Mouse (Mus musculus) forebrain, embryonic 14.5 days (tissue): ENCODE measurements at regions not wholly inside any gene's neighbourhood (a gene's known extent, or its start where the extent isn't known, plus 50 kb on each side); places are given as distances from the start of the nearest gene placed in this dataset.

Experiments used
- ATAC-seq: fragments of 200-750 bp; cut with Nextera tagmentation; 2 replicates; pipeline ENCODE4 v1.8.0; 2017; ENCODE audit warnings: mild to moderate bottlenecking, moderate library complexity
- DNase-seq: peaks from one replicate; pipeline ENCODE4 v3.0.0-alpha.2; 2015; ENCODE audit warnings: low spot score
- H3K27ac ChIP-seq: fragments of 300-500 bp; sonication (generic); 2 replicates; pipeline ENCODE4 v1.5.1; 2014; ENCODE audit warnings: low read depth, mild to moderate bottlenecking, control low read depth, low read length, moderate library complexity
- H3K27me3 ChIP-seq: fragments of 300-500 bp; sonication (generic); replicated peaks from 2 replicates; pipeline ENCODE4 v1.6.1; 2014; ENCODE audit warnings: low read length, control low read depth, mixed read lengths; ENCODE audit not compliant: control insufficient read depth, insufficient read depth
- H3K36me3 ChIP-seq: fragments of 300-500 bp; sonication (generic); 2 replicates; pipeline ENCODE4 v1.6.1; 2014; ENCODE audit warnings: low read length, control low read depth; ENCODE audit not compliant: control insufficient read depth, insufficient read depth
- H3K4me1 ChIP-seq: fragments of 300-500 bp; sonication (generic); 2 replicates; pipeline ENCODE4 v1.6.1; 2014; ENCODE audit warnings: antibody characterized with exemption, low read length, control low read depth; ENCODE audit not compliant: control insufficient read depth, insufficient read depth
- H3K4me2 ChIP-seq: fragments of 300-500 bp; sonication (generic); 2 replicates; pipeline ENCODE4 v1.6.1; 2014; ENCODE audit warnings: mild to moderate bottlenecking, control low read depth, low read length
- H3K4me3 ChIP-seq: fragments of 300-500 bp; sonication (generic); 2 replicates; pipeline ENCODE4 v1.5.1; 2014; ENCODE audit warnings: low read depth, low read length, control low read depth
- H3K9ac ChIP-seq: fragments of 300-500 bp; sonication (generic); 2 replicates; pipeline ENCODE4 v1.6.1; 2014; ENCODE audit warnings: mild to moderate bottlenecking, low read length, control low read depth, moderate library complexity
- H3K9me3 ChIP-seq: fragments of 300-500 bp; sonication (generic); replicated peaks from 2 replicates; pipeline ENCODE4 v1.6.1; 2016; ENCODE audit warnings: low read length, control low read depth, mixed read lengths; ENCODE audit not compliant: control insufficient read depth
- WGBS: fragments of 180-500 bp; shearing (Covaris S2); extraction: QIAGEN DNeasy Blood & Tissue Kit; methylation state at CpG from one replicate; pipeline ENCODE4 v1.1.7; 2014; 5-methylcytosine and 5-hydroxymethylcytosine counted together

DNA sequence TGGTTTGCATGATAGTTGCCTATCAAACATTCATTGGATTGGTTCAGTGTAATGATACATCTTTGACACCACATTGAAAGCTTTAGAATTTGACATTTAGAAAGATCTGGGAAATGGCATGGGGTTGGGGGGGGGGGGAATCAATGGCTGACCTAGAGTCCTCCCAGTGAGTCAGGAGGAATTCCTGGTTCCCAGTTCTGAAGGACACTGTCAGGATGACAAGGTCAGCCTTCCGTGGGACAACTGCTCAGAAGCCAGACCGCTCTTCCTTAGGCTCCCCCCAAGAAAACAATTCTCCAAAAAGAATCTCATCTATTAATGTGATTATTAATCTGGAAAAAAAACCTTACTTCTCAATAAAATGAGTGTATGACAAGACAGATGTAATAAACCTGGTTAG lies 132.1 kb upstream of the Grik3 start:
- H3K9ac ChIP-seq = no peak overlapping the region
- no peak overlapping the region for H3K27ac ChIP-seq
- no peaks in the 10 kb centered on the region for H3K27me3 ChIP-seq
- no peak for DNase-seq
- H3K4me3 ChIP-seq = no peak overlapping the region
- H3K4me1 ChIP-seq = peaks cover 20% of the 10 kb centered on the region
- no peaks in the 10 kb centered on the region for H3K9me3 ChIP-seq
- no peak overlapping the region for H3K4me2 ChIP-seq
- ATAC-seq = no peak
- 87% methylated on average over 2 of the region's 2 CpGs for WGBS
- no peaks in the 10 kb centered on the region for H3K36me3 ChIP-seq

DNA sequence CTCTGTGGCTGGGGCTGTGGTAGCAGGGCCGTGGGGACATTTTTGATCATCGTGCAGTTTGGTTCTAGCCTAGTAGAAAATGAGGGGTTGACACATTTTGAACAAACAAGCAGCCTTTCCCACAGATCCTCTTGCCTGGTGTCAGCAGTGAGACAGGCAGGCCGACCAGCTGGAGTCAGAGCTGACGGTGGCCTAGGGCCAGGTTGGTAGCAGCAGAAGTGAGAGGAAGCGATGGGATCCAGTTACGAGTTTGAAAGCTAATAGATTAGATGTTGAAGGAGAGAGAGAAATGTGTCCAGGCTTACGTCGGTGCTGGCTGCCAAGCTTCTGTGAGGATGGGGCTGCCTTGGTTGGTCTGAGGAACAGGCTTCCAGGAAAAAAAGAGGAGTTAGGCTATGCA lies 134.1 kb upstream of the Grik3 start:
- Histone ChIP-seq H3K9ac (no peak overlapping the region), H3K36me3 (no peaks in the 10 kb centered on the region), H3K27ac (peak overlapping the region; percentile 55), H3K9me3 (no peaks in the 10 kb centered on the region), H3K4me2 (no peak overlapping the region), H3K4me3 (no peak overlapping the region), H3K4me1 (peaks cover 18% of the 10 kb centered on the region), H3K27me3 (no peaks in the 10 kb centered on the region)
- WGBS = 37% methylated on average over 8 of the region's 8 CpGs
- DNase-seq = peak; percentile 72
- peak; percentile 60; the same call in 1 of the 2 replicates for ATAC-seq

DNA sequence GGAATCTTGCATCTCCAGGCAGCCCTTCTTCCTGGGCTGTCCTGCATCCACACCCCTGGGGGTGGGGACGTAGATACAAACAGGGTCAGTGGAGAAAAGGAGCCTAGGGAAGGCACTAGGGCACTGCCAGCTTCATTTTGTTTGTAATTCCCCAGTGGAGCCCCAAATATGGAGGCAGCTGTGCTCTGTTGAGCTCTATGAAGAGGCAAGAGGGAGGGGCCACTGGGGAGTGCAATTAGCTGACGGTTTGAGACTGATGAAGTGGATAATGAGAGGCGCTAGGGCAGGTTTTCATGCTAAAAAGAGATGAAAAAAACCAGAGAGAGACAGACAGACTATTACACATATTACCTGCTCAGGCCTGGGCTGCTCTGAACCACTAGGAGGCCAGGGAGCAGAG lies 135.8 kb upstream of the Grik3 start:
- peak overlapping the region; percentile 49; the same call in 1 of the 2 replicates for H3K27ac ChIP-seq
- ATAC-seq = peak; percentile 81
- no peak overlapping the region for H3K4me3 ChIP-seq
- H3K4me2 ChIP-seq = no peak overlapping the region
- peaks cover 18% of the 10 kb centered on the region for H3K4me1 ChIP-seq
- no peak overlapping the region for H3K9ac ChIP-seq
- DNase-seq = peak; percentile 68
- no peaks in the 10 kb centered on the region for H3K36me3 ChIP-seq
- H3K9me3 ChIP-seq = no peaks in the 10 kb centered on the region
- no peaks in the 10 kb centered on the region for H3K27me3 ChIP-seq
- WGBS = 18% methylated on average over 3 of the region's 3 CpGs

DNA sequence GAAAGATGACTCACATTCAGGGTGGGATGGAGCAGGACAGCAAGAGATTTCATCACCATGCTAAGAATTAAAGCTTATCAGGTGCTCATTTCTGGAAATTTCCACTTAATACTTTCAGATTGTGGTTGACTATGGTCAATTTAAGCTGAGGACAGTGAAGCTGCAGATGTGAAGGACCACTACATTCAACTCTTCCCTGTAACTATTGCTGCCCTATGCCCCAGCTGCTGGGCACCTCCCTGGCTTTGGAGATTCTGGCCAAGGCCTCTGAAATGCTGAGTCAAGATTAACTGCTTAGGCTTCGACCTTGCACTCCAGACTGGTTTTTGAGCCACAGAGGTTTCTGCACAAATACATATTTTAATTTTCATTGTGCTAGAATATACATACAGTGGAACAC lies 140.4 kb upstream of the Grik3 start:
- H3K4me3 ChIP-seq = no peak overlapping the region
- H3K9me3 ChIP-seq = no peaks in the 10 kb centered on the region
- no peak for DNase-seq
- 78% methylated on average over 1 of the region's 1 CpGs for WGBS
- no peak overlapping the region for H3K9ac ChIP-seq
- H3K27ac ChIP-seq = no peak overlapping the region
- no peaks in the 10 kb centered on the region for H3K27me3 ChIP-seq
- H3K4me1 ChIP-seq = peaks cover 7% of the 10 kb centered on the region
- no peak overlapping the region for H3K4me2 ChIP-seq
- ATAC-seq = no peak
- H3K36me3 ChIP-seq = no peaks in the 10 kb centered on the region

DNA sequence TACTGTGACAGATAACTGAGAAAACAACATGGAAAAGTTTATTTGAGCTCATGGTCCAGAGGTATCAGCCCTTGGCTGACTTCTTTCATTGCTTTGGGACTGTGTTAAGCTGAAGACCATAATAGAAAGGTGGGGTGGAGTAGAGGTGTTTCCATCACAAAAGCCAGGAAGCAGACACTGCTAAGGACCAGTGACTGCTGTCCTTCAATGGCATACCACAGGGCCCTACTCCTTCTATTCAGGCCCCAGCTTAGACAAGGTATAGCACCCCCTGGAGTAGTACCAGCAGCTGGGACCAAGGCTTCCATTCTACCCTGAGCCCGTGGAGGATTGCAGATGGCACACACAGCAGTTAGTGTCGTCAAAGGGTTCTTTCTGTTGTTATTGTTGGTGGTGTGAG lies 151.4 kb upstream of the Grik3 start:
- Histone ChIP-seq H3K4me3 (no peak overlapping the region), H3K27me3 (no peaks in the 10 kb centered on the region), H3K27ac (no peak overlapping the region), H3K4me1 (no peaks in the 10 kb centered on the region), H3K9ac (no peak overlapping the region), H3K9me3 (no peaks in the 10 kb centered on the region), H3K4me2 (no peak overlapping the region), H3K36me3 (no peaks in the 10 kb centered on the region)
- ATAC-seq (no peak), DNase-seq (no peak)
- WGBS = 59% methylated on average over 2 of the region's 2 CpGs

DNA sequence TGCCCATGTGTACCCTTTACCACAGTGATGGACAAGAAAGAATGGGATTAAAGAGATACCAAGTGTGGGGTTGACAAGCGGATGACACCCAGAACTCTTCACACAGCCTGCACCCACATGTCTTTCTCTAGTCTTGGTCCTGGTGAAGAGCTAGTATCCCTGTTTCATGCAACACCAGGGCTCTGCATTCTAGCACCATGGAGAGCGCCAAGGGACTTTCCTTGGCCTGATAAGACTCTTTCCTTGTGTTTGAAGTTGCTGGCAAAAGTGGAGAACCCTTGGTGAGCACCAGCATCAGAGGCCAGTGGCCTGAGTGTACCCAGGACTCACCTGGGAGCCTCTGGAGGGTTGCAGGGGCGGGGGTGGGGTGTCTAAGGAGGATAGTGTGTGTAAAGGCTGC lies 161.7 kb upstream of the Grik3 start:
- Histone ChIP-seq H3K9ac (no peak overlapping the region), H3K27ac (no peak overlapping the region), H3K36me3 (no peaks in the 10 kb centered on the region), H3K4me1 (no peaks in the 10 kb centered on the region), H3K4me2 (no peak overlapping the region), H3K27me3 (no peaks in the 10 kb centered on the region), H3K4me3 (no peak overlapping the region), H3K9me3 (no peaks in the 10 kb centered on the region)
- no peak for ATAC-seq
- 42% methylated on average over 3 of the region's 3 CpGs for WGBS
- no peak for DNase-seq

DNA sequence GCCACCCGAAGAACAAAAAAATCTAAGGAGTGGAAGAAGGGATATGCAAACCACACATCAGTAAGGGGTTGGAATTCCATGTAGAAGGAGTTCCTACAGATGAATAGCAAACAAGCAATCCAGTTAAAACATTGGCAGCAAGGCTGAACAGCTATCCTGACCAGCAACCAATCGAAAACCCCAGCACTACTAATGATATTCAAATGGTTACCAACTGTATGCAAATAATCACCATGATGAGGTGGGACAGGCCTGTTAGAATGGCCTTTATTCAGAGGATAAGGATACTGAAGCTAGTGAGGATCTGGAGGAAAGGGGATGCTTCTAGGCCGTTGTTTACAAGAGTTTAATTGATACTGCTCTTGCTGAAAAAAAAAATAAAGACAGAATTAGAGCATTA lies 166.0 kb upstream of the Grik3 start:
- peak; percentile 62; the same call in 1 of the 2 replicates for ATAC-seq

DNA sequence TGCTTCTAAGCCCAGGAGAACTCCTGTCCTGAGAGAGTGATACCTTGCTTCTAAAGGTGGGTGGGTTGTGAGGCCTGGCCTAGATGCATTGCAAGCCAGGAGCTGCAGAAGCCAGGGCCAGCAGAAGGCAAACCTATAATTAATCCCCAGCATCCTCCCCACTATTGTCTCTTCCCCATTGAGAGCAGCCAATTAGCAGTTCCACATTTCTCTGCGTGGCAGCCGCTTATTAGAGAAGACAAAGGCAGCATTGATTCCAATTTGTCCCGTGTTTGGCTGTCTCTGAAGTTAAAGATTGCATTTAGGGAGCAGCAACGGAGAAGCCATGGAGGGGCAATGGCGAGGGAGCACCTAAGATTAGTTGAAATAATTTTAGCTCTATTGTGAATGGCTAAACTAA lies 171.2 kb upstream of the Grik3 start:
- Histone ChIP-seq H3K4me2 (no peak overlapping the region), H3K36me3 (no peaks in the 10 kb centered on the region), H3K9ac (no peak overlapping the region), H3K27ac (peak overlapping the region; percentile 39), H3K4me1 (peaks cover 36% of the 10 kb centered on the region), H3K27me3 (no peaks in the 10 kb centered on the region; the same call in 1 of the 2 replicates), H3K9me3 (no peaks in the 10 kb centered on the region), H3K4me3 (no peak overlapping the region)
- ATAC-seq (peak; percentile 52), DNase-seq (peak; percentile 86)
- WGBS = 2% methylated on average over 5 of the region's 5 CpGs

More for the DNA sequence above, 166.0 kb upstream of the Grik3 start:
- Histone ChIP-seq H3K9me3 (no peaks in the 10 kb centered on the region), H3K27me3 (no peaks in the 10 kb centered on the region), H3K36me3 (no peaks in the 10 kb centered on the region), H3K4me3 (no peak overlapping the region), H3K4me1 (no peaks in the 10 kb centered on the region), H3K27ac (peak overlapping the region; percentile 40; the same call in 1 of the 2 replicates), H3K4me2 (no peak overlapping the region), H3K9ac (no peak overlapping the region)
- 58% methylated on average over 3 of the region's 3 CpGs for WGBS
- peak; percentile 42 for DNase-seq

DNA sequence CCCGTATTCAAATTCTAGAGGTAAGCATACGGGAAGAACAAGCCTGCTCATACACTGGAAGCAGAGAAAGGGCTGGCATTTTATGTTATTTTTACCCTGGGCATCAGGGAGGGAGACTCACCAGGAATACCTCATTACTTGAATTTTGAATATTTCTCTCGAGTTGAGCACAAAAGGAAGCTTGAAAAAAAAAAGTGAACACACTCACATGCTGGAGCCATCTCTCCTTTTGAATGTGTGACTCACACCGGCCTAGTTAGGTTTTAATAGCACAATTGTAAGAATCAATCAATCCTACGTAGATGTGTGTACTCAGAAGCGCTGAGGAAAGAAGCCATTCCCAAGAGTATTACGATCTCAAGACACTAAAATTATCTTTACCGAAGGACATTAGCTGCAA lies 172.2 kb upstream of the Grik3 start:
- no peaks in the 10 kb centered on the region for H3K36me3 ChIP-seq
- H3K9me3 ChIP-seq = no peaks in the 10 kb centered on the region
- H3K4me3 ChIP-seq = no peak overlapping the region
- WGBS = 51% methylated on average over 8 of the region's 8 CpGs
- ATAC-seq = no peak
- H3K27me3 ChIP-seq = no peaks in the 10 kb centered on the region; the same call in none of the 2 replicates
- peaks cover 41% of the 10 kb centered on the region for H3K4me1 ChIP-seq
- DNase-seq = no peak
- H3K27ac ChIP-seq = 0 out of 2 replicates have a peak overlapping the region, but pooled peaks have one; percentile 14
- no peak overlapping the region for H3K9ac ChIP-seq
- H3K4me2 ChIP-seq = no peak overlapping the region
